Mouse (Mus musculus) intestine, embryonic 14.5 days (tissue): ENCODE results near the gene Tmem234. TPM values are rescaled to one million over a fixed set of nuclear protein-coding genes. Genes with fewer than 3 reads are reported as not detected.
A peak's percentile ranks its signal among the peaks of the same experiment; 100 is the strongest.

Experiments
- ATAC-seq: fragments of 200-750 bp; cut with Nextera tagmentation; replicated peaks from 2 replicates; pipeline ENCODE4 v1.8.0; 2017; ENCODE audit warnings: low read depth, moderate number of reproducible peaks, moderate TSS enrichment, moderate library complexity; ENCODE audit not compliant: low FRiP score, low TSS enrichment
- DNase-seq: peaks from one replicate; pipeline ENCODE4 v3.0.0-alpha.2; 2018; ENCODE audit warnings: low spot score
- H3K27ac ChIP-seq: fragments of 300-500 bp; sonication (generic); 2 replicates; pipeline ENCODE4 v1.5.1; 2014; ENCODE audit warnings: low read depth, mild to moderate bottlenecking, control low read depth
- H3K27me3 ChIP-seq: fragments of 300-500 bp; sonication (generic); replicated peaks from 2 replicates; pipeline ENCODE4 v1.6.1; 2014; ENCODE audit warnings: low read length, control low read depth; ENCODE audit not compliant: control insufficient read depth, insufficient read depth
- H3K36me3 ChIP-seq: fragments of 300-500 bp; sonication (generic); 2 replicates; pipeline ENCODE4 v1.6.1; 2014; ENCODE audit warnings: low read length, control low read depth; ENCODE audit not compliant: control insufficient read depth, insufficient read depth
- H3K4me1 ChIP-seq: fragments of 300-500 bp; sonication (generic); replicated peaks from 2 replicates; pipeline ENCODE4 v1.6.1; 2014; ENCODE audit warnings: low read length, control low read depth, mixed read lengths; ENCODE audit not compliant: control insufficient read depth, insufficient read depth
- H3K4me2 ChIP-seq: fragments of 300-500 bp; sonication (generic); 2 replicates; pipeline ENCODE4 v1.6.1; 2014; ENCODE audit warnings: low read length
- H3K4me3 ChIP-seq: fragments of 300-500 bp; sonication (generic); 2 replicates; pipeline ENCODE4 v1.5.1; 2014; ENCODE audit warnings: low read depth, low read length, control low read depth, mixed read lengths
- H3K9ac ChIP-seq: fragments of 300-500 bp; sonication (generic); 2 replicates; pipeline ENCODE4 v1.6.1; 2014; ENCODE audit warnings: mild to moderate bottlenecking, low read length
- H3K9me3 ChIP-seq: fragments of 300-500 bp; sonication (generic); 2 replicates; pipeline ENCODE4 v1.6.1; 2016; ENCODE audit warnings: low read length, control low read depth; ENCODE audit not compliant: control insufficient read depth
- WGBS: fragments of 180-500 bp; shearing (Covaris S2); extraction: QIAGEN DNeasy Blood & Tissue Kit; methylation state at CpG from one replicate; pipeline ENCODE4 v1.1.7; 2014; 5-methylcytosine and 5-hydroxymethylcytosine counted together
- polyA plus RNA-seq: library from polyadenylated mRNA; unstranded; fragments of >200 nt; fragmentation: Nextera tagmentation; extraction: Ambion mirVana; gene quantifications from 2 replicates; pipeline ENCODE4 v1.2.1, GENCODE M21; 2014

The Tmem234 gene
- polyA plus RNA-seq, 1 experiment from 2014 or later, result 197 TPM

DNA sequence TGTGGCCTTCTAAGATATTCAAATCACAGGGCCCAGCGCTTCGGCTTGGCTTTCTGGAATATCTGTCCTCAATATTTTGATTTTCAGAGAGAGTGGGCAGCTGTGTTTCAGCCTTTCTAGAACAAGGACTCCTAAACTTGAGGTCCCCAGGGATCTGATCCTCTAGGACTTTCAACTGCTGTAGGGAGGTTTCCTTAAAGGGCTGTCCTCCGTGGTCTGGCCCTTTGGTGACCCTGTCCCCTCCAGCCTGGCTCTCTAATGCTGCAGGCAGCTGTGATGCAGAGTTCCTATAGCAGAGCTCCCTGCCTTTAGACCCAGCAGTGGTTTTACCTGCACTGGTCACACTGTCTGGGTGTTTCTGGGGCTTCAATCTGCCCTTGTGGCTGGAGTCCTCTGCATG is 16.2 kb downstream of the Tmem234 start:
- WGBS, result 96% methylated on average over 3 of the region's 3 CpGs
- Histone ChIP-seq H3K27ac (no peak overlapping the region), H3K4me3 (no peak overlapping the region), H3K27me3 (no peaks in the 10 kb centered on the region), H3K4me2 (no peak overlapping the region), H3K4me1 (peaks cover 6% of the 10 kb centered on the region), H3K36me3 (peaks cover 19% of the 10 kb centered on the region), H3K9ac (no peak overlapping the region), H3K9me3 (no peaks in the 10 kb centered on the region)
- no peak for ATAC-seq
- no peak for DNase-seq

DNA sequence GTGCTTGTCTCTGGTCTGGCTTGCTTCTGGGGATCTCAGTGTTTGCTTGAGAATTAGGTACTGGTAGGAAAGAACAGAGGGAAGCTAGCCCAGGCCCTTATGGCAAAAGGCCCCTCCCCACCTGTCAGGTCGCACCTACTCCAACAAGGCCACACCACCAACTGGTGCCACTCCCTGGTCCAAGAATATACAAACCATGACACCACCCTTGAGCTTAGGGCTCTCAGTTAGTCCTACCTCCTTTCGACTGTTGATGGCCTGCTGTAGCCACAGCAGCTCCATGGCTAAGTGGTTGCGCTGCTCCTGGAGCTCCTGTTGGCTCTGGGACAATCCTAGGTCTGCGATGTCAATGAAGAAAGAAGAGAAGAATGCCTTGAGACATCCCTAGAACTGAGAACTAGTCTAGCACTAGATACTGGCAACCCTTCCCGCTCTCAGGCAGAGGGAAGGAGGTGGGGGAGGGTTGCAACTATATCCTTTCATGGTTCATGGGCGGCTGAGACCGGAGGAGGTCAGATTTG is 16.7 kb downstream of the Tmem234 start:
- H3K4me2 ChIP-seq, result no peak overlapping the region
- 95% methylated on average over 7 of the region's 7 CpGs for WGBS
- no peak for DNase-seq
- ATAC-seq, result no peak
- H3K4me1 ChIP-seq, result peaks cover 6% of the 10 kb centered on the region
- H3K9ac ChIP-seq, result no peak overlapping the region
- peaks cover 19% of the 10 kb centered on the region for H3K36me3 ChIP-seq
- H3K9me3 ChIP-seq, result no peaks in the 10 kb centered on the region
- no peak overlapping the region for H3K4me3 ChIP-seq
- no peak overlapping the region for H3K27ac ChIP-seq
- no peaks in the 10 kb centered on the region for H3K27me3 ChIP-seq

DNA sequence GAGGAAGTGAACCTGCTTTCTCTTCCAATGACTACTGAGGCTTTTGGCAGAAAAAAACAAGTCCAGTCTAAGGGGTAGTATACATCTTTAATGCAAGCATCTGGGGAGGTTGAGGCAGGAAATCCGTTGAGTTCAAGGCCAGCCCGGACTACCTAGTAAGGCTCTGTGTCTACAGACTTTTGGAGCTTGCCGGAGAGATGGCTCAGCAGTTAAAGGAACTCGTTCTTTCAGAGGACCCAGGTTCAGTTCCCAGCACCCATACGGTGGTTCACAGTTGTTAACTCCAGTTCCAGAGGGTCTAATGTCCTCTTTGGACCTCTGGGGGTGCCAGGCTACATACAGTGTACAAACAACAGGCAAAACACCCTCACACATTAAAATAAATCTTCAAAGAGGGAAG is 17.6 kb downstream of the Tmem234 start:
- H3K27ac ChIP-seq, result 0 out of 2 replicates have a peak overlapping the region, but pooled peaks have one; percentile 71
- no peaks in the 10 kb centered on the region for H3K27me3 ChIP-seq

DNA sequence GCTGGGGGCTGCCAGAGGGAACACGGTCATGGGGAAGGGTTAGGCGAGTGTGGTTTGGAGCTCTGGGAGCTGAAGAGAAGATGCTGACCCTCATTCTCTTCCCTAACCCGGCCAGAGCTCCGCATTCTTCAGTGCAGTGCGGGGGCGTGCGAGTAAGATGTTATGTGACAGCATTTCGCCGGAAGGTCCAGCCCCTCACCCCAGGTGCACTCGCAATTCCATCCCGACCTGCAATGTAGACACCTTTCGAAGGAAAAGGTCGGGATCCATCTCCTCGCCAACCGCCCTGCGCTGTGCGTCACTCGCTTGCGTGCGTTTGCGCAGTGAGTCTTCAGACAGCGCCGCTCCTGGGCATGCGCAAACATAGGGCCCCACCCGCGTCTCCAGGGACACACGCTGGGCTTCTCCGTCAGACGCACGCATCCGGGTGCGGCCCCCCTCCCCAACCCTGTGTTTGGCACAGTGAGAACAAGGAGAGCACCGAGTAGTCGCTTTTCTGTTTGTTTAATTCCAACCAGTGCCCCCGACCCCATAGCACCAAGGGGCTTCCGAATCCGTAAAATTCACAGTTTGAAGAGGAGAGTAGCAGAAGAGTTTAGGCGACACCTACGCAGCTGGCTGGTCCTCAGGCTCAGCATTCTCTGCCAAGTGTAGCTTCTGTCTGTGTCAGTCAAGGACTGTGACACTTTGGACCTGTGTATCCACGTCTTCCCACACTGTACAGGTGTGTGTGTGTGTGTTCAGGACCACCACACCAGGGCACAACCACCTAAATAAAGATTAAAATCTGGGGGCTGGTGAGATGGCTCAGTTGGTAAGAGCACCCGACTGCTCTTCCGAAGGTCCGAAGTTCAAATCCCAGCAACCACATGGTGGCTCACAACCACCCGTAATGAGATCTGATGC is 18.6 kb downstream of the Tmem234 start, which contains the start of gene Iqcc:
TSS of gene Iqcc (minus strand) at position 314 of the 906 bp plus-strand sequence.
- peak; percentile 92 for DNase-seq
- WGBS, result 5% methylated on average over 43 of the region's 44 CpGs
- Histone ChIP-seq H3K9ac (peak within 1 kb of the TSS; percentile 83), H3K4me3 (peak within 1 kb of the TSS; percentile 77), H3K27ac (peak within 1 kb of the TSS; percentile 82), H3K36me3 (peaks cover 19% of the 10 kb centered on the region), H3K27me3 (no peaks in the 10 kb centered on the region), H3K4me1 (peaks cover 16% of the 10 kb centered on the region), H3K4me2 (peak within 1 kb of the TSS; percentile 87), H3K9me3 (no peaks in the 10 kb centered on the region)
- ATAC-seq, result peak; percentile 88

More for the DNA sequence above, 17.6 kb downstream of the Tmem234 start:
- 94% methylated on average over 5 of the region's 5 CpGs for WGBS
- H3K9me3 ChIP-seq, result no peaks in the 10 kb centered on the region
- peaks cover 19% of the 10 kb centered on the region for H3K36me3 ChIP-seq
- no peak for DNase-seq
- ATAC-seq, result no peak
- H3K4me3 ChIP-seq, result peak overlapping the region; percentile 77
- peak overlapping the region; percentile 83 for H3K9ac ChIP-seq
- peaks cover 13% of the 10 kb centered on the region for H3K4me1 ChIP-seq
- H3K4me2 ChIP-seq, result peak overlapping the region; percentile 87

DNA sequence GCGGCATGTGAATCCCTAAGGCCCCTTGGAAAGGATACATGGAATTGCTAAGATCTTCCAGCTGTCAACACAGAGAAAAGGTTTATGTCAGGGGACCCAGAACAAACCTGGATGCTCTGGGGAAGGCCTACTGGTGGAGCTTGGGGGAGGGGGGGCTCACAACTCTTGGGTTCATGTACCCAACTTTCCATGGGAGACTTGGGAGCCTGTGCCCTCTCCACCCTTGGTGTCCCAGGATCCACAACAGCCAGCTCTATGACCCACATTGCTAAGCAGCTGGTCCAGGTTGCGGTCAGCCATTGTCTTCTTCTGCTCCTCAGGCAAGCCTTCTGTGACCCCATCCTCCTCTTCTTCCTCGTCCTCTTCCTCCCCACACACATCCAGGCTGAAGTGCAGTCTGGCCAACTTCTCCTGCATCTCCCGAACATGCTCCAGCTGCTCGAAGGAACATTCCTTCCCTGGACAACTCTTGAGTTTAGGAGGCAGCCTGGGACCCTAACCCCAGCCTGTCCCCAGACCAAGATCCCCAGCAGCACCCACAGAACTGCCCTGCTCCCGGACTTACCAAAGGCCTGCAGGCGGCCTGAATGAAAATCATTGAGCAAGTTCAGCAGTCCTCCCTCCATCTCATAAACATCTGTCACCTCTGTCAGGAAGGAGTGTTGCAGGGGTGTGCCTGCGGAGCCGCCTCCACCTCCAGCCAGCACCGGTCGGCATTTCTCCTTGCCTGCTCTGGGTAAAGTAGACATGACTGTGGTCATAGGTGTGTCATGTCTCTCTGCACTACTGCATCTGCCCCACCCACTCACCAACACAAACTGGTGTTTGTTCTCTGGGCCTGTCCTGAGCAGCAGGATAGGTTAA is 20.2 kb downstream of the Tmem234 start:
- no peaks in the 10 kb centered on the region for H3K27me3 ChIP-seq
- 85% methylated on average over 11 of the region's 11 CpGs for WGBS
- peaks cover 28% of the 10 kb centered on the region for H3K4me1 ChIP-seq
- H3K9me3 ChIP-seq, result no peaks in the 10 kb centered on the region
- no peak overlapping the region for H3K4me3 ChIP-seq
- no peak overlapping the region for H3K9ac ChIP-seq
- no peak overlapping the region for H3K27ac ChIP-seq
- DNase-seq (no peak), ATAC-seq (no peak)
- H3K4me2 ChIP-seq, result no peak overlapping the region
- H3K36me3 ChIP-seq, result peaks cover 19% of the 10 kb centered on the region

DNA sequence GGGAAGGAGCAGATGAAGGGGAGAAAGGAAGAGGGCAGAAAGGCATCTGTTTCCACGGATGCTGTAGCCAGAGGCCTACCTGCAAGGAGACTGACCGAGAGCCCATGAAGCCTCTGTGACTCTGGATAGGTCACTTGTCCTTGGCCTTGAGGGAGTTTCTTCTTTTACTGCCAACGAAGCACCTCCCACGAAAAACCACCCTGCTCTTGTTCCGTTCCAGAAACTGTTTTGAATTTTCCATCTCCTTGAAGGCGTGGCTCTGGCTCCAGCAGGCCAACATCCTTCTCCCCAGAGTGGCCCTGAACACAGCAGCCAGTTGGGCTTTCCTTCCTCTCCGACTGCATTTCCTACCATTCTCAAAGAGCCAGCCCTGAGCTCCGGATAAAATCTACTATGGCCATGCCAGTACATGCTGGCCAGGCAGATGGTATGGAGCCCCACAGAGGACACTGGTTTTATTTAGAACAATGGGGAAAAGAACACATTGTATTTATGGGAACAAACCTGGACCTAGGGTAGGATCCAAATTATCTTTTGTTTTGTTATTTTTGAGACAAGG is 20.9 kb downstream of the Tmem234 start:
- 79% methylated on average over 8 of the region's 8 CpGs for WGBS
- DNase-seq (no peak), ATAC-seq (no peak)
- Histone ChIP-seq H3K27ac (no peak overlapping the region), H3K4me3 (no peak overlapping the region), H3K9ac (no peak overlapping the region), H3K36me3 (peaks cover 11% of the 10 kb centered on the region), H3K4me2 (no peak overlapping the region), H3K4me1 (peaks cover 29% of the 10 kb centered on the region), H3K27me3 (no peaks in the 10 kb centered on the region), H3K9me3 (no peaks in the 10 kb centered on the region)

DNA sequence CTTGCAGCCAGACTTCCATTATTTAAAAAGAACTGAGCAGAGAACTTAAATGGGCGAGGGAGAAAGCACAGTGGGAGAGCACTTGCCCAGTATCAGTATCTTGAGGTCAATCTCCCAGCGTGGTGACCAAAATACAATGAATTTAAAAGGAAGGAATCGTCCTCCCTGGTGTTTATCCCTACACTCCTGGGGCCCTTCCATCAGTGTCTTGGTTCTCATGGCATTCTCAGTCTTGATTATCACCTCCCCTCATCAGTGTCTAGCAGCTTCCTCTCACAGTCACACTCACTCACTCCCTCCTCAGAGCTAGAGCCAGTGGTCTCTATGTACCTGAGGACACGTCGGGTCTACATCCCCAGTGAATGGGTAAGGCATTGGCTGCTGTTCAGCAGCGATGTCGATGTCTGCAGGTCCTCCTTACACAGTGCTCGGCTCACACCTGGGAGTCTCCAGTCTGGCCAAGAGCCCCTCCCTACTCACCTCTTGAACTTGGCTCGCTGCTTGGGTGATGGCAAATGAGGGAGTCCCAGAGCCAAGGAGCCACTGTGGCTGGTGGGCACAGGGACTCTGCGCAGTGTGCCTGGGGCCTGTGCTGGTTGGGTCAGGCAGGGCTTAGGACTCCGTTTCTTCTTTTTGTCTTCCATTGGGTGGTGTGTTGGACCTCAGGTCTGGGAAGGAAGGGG is 21.8 kb downstream of the Tmem234 start:
- Histone ChIP-seq H3K27me3 (no peaks in the 10 kb centered on the region), H3K9me3 (no peaks in the 10 kb centered on the region), H3K27ac (no peak overlapping the region), H3K4me1 (peaks cover 29% of the 10 kb centered on the region), H3K4me2 (peak overlapping the region; percentile 83; the same call in 1 of the 2 replicates), H3K9ac (no peak overlapping the region), H3K36me3 (peaks cover 10% of the 10 kb centered on the region), H3K4me3 (no peak overlapping the region)
- 81% methylated on average over 11 of the region's 11 CpGs for WGBS
- DNase-seq (no peak), ATAC-seq (no peak)
